Mouse (Mus musculus) stomach, postnatal 0 days (tissue): ENCODE results near the gene Pgls.

ENCODE experiments used
- CTCF ChIP-seq: IDR thresholded peaks from 2 replicates; pipeline ENCODE4 v1.5.1; 2016; ENCODE audit warnings: antibody characterized with exemption, low read depth, mild to moderate bottlenecking, moderate library complexity
- EP300 ChIP-seq: optimal IDR thresholded peaks from 2 replicates; pipeline ENCODE3; 2016; ENCODE audit warnings: antibody characterized with exemption

DNA sequence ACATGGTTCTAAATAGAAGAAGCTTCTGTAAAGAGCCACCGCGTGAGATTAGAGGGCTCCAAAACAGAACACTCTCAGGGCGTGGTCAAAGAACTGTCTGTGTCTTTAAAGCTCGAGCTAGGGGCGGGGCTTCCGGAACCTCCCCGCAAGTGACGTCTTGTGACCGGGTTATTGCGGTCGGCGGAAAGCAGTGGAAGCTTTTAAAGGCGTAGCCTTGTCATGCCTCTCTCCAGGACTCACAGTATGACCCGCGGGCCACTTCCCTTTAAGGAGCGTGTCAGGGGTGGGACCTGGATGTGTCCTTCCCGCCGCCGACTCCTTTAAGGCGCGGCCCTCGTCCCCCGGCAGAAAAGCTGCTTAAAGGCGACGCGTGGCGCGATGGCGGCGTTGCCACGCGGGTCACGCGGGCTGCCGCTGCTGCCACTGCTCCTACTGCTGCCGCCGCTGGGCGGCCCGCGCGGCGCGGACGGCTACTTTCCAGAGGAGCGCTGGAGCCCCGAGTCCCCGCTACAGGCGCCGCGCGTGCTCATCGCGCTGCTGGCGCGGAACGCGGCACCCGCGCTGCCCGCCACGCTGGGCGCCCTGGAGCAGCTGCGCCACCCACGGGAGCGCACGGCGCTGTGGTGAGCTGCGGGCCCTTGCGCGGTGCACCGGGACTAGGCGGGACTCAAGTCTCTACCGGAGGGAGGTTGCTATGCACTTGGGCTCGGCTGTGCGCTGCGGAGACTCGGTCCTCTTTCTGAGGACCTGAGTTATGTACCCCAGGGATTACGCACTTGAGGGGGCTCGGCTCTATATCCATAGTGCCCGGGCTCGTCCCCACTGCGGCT lies 19.1 kb downstream of the Pgls start, which contains the start of gene Colgalt1:
- TF ChIP-seq CTCF = peak; percentile 28
- peak; percentile 69 for TF ChIP-seq EP300
